Mouse (Mus musculus): ENCODE measurements around the gene Hmg20a. TPM values are rescaled to one million over a fixed set of nuclear protein-coding genes. Genes with fewer than 3 reads are reported as not detected.

Hmg20a gene
- total and polyA plus RNA-seq, 3 experiments: 8.5 to 14.5 (median 13.6) TPM

DNA sequence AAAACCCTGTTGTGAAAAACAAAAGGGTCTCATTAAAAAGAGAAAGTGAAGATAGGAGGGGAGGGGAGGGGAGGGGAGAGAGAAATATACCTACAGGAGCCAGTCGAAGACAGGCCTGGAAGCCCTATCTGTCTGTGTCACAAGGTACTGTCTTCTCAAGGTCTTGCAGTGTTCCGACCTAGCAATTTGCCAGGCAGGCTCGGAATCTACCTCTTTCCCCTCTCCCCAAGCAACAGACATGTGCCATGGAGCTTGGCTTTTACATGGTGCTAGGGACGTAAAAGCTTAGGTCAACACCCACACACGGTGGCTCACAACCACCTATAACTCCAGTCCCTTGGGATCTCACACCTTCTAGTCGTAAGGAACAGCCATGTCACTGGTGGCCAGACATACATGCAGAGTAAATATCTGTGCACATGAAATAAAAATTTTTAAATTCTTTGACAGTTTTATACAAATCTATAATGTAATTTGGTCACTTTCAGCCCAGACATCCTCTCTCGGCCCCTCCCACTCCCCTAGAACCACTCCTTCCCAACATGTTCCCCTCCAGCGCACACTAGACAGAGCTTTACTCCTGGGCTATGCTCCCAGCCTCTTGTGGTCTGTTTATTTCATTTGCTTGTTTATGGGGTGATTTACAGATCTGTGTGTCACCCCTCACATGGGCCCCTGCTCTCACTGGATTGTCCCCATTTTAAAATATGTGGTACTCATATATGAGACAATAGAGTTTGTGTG lies 81.1 kb downstream of the Hmg20a start:
- Histone ChIP-seq H3K27me3 (replicated peaks) (no peaks in the 10 kb centered on the region), H3K9me3 (replicated peaks; ENCODE audit: low read length) (no peaks in the 10 kb centered on the region), H3K79me2 (replicated peaks; ENCODE audit: control insufficient read depth, extremely low read depth, insufficient read depth, poor library complexity, severe bottlenecking) (no peaks in the 10 kb centered on the region), H3K4me3 (replicated peaks in 1 of 3; ENCODE audit: low read depth in 2 of 3, low read length in 2 of 3, poor library complexity in 1 of 3) (no peak overlapping the region), H3K4me2 (ENCODE audit: insufficient read depth, low read depth, poor library complexity, severe bottlenecking) (no peak overlapping the region), H3K27ac (ENCODE audit: insufficient read depth, low read depth) (no peak overlapping the region), H3K4me1 (ENCODE audit: control insufficient read depth in 1 of 2, insufficient read depth in 2 of 2) (peaks cover 2 to 8% of the 10 kb centered on the region in 2 experiments; a peak in 3 of 4 replicates), H3K9ac (ENCODE audit: insufficient read depth, low read depth) (no peak overlapping the region), H3K36me3 (replicated peaks in 1 of 2; ENCODE audit: control insufficient read depth in 1 of 2, insufficient read depth in 1 of 2, low read length in 1 of 2) (peaks cover 12 to 23% of the 10 kb centered on the region in 2 experiments)
- dilution Hi-C loops (cut with MboI; ENCODE audit: extremely low pct_ligation_motif_present, extremely low pct_unique_long_range_greater_than_20kb, low sequenced_read_pairs): no loop called here
- in situ Hi-C loops (cut with MboI; ENCODE audit: low pct_ligation_motif_present, low pct_unique_long_range_greater_than_20kb, low sequenced_read_pairs): loop anchor here (5.0 to 10.0 kb wide), 2 partner anchors 77 to 295 kb away; no protein-coding TSS in a partner anchor
- no peak for DNase-seq (ENCODE audit: extremely low read depth)
- TF ChIP-seq MXI1 (IDR thresholded peaks at IDR 0.05; ENCODE audit: low read depth, low read length): no peak
- no peak for TF ChIP-seq USF1 (IDR thresholded peaks at IDR 0.05; ENCODE audit: low read depth, low read length)
- TF ChIP-seq IRF4 (IDR thresholded peaks at IDR 0.05; ENCODE audit: low read depth, low read length): no peak
- no peak for TF ChIP-seq MYC (IDR thresholded peaks at IDR 0.05; ENCODE audit: low read depth, low read length)
- no peak for TF ChIP-seq HCFC1 (IDR thresholded peaks at IDR 0.05; ENCODE audit: low read depth, low read length)
- no peak for TF ChIP-seq E2F4 (IDR thresholded peaks at IDR 0.05; ENCODE audit: insufficient replicate concordance, low read depth, low read length)
- TF ChIP-seq EP300 (IDR thresholded peaks at IDR 0.05; ENCODE audit: low read length): no peak
- TF ChIP-seq NRF1 (IDR thresholded peaks at IDR 0.05; ENCODE audit: low read depth, low read length): no peak
- TF ChIP-seq POLR2A (IDR thresholded peaks at IDR 0.05; ENCODE audit: low read depth, low read length): no peak
- no peak for TF ChIP-seq NELFE (IDR thresholded peaks at IDR 0.05; ENCODE audit: low read depth, low read length)
- no peak for TF ChIP-seq SMC3 (IDR thresholded peaks at IDR 0.05; ENCODE audit: low read depth, low read length)
- no peak for TF ChIP-seq MEF2A (IDR thresholded peaks at IDR 0.05; ENCODE audit: borderline replicate concordance, low read depth, low read length)
- TF ChIP-seq PAX5 (IDR thresholded peaks at IDR 0.05; ENCODE audit: low read length): no peak

DNA sequence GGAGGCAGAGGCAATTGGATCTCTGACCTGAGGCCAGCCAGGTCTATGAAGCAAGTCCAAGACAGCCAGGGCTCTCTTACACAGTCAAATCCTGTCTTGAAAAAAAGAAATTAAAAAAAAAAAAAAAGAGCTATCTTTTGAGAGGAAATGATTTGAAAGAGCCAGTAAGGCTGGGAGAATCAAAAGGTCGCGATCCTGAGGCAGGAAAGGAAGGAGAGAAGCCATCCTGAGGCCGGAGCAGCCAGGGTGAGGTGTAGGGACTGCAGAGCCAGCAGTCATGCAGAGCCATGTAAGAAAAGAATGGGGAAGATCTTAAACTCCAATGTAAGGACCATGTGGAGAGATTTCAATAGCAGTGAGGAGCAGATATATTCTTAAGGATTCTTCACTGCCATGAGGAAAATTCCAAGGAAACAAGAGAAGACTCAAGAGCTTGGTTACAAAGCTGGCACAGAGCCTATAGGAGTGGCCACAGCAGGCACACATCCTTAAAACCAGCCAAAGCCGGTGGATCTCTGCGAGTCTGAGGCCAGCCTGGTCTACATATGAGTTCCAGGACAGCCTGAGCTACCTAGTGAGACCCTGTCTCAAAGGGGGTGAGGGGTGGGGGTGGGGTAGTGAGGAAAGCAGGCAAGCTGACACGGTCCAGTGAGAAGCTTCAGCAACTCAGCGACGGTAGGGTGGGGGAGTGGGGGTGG lies 82.6 kb downstream of the Hmg20a start:
- dilution Hi-C loops (cut with MboI; ENCODE audit: extremely low pct_ligation_motif_present, extremely low pct_unique_long_range_greater_than_20kb, low sequenced_read_pairs): no loop called here

More for the DNA sequence above, 82.6 kb downstream of the Hmg20a start:
- Histone ChIP-seq H3K27ac (ENCODE audit: insufficient read depth, low read depth) (no peak overlapping the region), H3K36me3 (replicated peaks in 1 of 2; ENCODE audit: control insufficient read depth in 1 of 2, insufficient read depth in 1 of 2, low read length in 1 of 2) (peaks cover 1 to 8% of the 10 kb centered on the region in 2 experiments), H3K79me2 (replicated peaks; ENCODE audit: control insufficient read depth, extremely low read depth, insufficient read depth, poor library complexity, severe bottlenecking) (no peaks in the 10 kb centered on the region), H3K4me1 (ENCODE audit: control insufficient read depth in 1 of 2, insufficient read depth in 2 of 2) (peaks cover 2 to 12% of the 10 kb centered on the region in 2 experiments; a peak in 3 of 4 replicates), H3K4me3 (replicated peaks in 1 of 3; ENCODE audit: low read depth in 2 of 3, low read length in 2 of 3, poor library complexity in 1 of 3) (no peak overlapping the region), H3K27me3 (replicated peaks) (no peaks in the 10 kb centered on the region), H3K4me2 (ENCODE audit: insufficient read depth, low read depth, poor library complexity, severe bottlenecking) (no peak overlapping the region), H3K9ac (ENCODE audit: insufficient read depth, low read depth) (no peak overlapping the region), H3K9me3 (replicated peaks; ENCODE audit: low read length) (no peaks in the 10 kb centered on the region)
- in situ Hi-C loops (cut with MboI; ENCODE audit: low pct_ligation_motif_present, low pct_unique_long_range_greater_than_20kb, low sequenced_read_pairs): loop anchor here (5.0 to 10.0 kb wide), 2 partner anchors 79 to 296 kb away; no protein-coding TSS in a partner anchor
- TF ChIP-seq ZNF384 (IDR thresholded peaks at IDR 0.05; ENCODE audit: low read depth, low read length) (no peak), USF2 (conservative IDR thresholded peaks at IDR 0.05; ENCODE audit: low read depth, low read length) (no peak), NRF1 (IDR thresholded peaks at IDR 0.05; ENCODE audit: low read depth, low read length) (no peak), KAT2A (IDR thresholded peaks at IDR 0.05; ENCODE audit: insufficient replicate concordance, low read length) (no peak), UBTF (IDR thresholded peaks at IDR 0.05; ENCODE audit: low read depth, low read length) (no peak), BHLHE40 (IDR thresholded peaks at IDR 0.05; ENCODE audit: low read depth, low read length) (no peak)
- no peak for DNase-seq (ENCODE audit: extremely low read depth)

All from CH12.LX (cell line).